In genomic region chr11:108959196-108959595, GRCm38 (mm10) we compare ENCODE assay signal across 28 mouse cellular contexts. TPM values are rescaled to one million over a fixed set of nuclear protein-coding genes. Genes with fewer than 3 reads are reported as not detected.
DNase-seq lines count a peak whose midpoint lies in the region; ATAC-seq and TF ChIP-seq lines count a peak whose summit lies in the region.
"Had no signal": no experiment of that assay in that cellular context is flagged by ENCODE, and none has a peak within 500 bp of the region (broad histone marks: within the 10 kb centered on the region; RNA-seq: fewer than 3 reads in every experiment).

No protein-coding gene starts in this region.

- no peaks in the 10 kb centered on the region for H3K36me3 ChIP-seq in forebrain, embryonic 11.5 days (ENCODE audit: control insufficient read depth, insufficient read depth, low read length)
- no peaks in the 10 kb centered on the region for H3K36me3 ChIP-seq in forebrain, embryonic 16.5 days (ENCODE audit: control insufficient read depth, insufficient read depth)
- no peaks in the 10 kb centered on the region for H3K36me3 ChIP-seq in hindbrain, embryonic 15.5 days
- no peaks in the 10 kb centered on the region for H3K36me3 ChIP-seq in neural tube, embryonic 13.5 days
- H3K36me3 ChIP-seq: embryonic facial prominence, embryonic 12.5 days; forebrain, embryonic 15.5 days; G1E; liver, embryonic 15.5 days; neural tube, embryonic 12.5 days had no signal

- DNase-seq in forebrain, embryonic 11.5 days (ENCODE audit: low spot score) = peak; percentile 28
- peak; percentile 22 for DNase-seq in brain, embryonic 14.5 days (ENCODE audit: low read depth)
- no peak for DNase-seq in layer of hippocampus, adult 18-20 months (ENCODE audit: low spot score in 2 of 2)
- no peak for DNase-seq in layer of hippocampus, postnatal 10 days (ENCODE audit: low spot score in 2 of 2)
- DNase-seq: adrenal gland, adult 8-10 months; cerebellum, adult 8-10 months; gastrocnemius, adult 2 months; gastrocnemius, postnatal 36 days; heart, adult 18-20 months; heart, postnatal 4 days; kidney, adult 2 months; lung, embryonic 14.5 days; lung, postnatal 14 days; right cerebral cortex, postnatal 25 days; spleen, adult 18-20 months; thymus, adult 18-20 months; thymus, postnatal 25 days had no signal

- no peak overlapping the region for H3K4me3 ChIP-seq in forebrain, embryonic 11.5 days (ENCODE audit: low read depth, low read length)
- H3K4me3 ChIP-seq in forebrain, embryonic 16.5 days (replicated peaks; ENCODE audit: low read length) = no peak overlapping the region
- no peak overlapping the region for H3K4me3 ChIP-seq in hindbrain, embryonic 15.5 days
- no peak overlapping the region for H3K4me3 ChIP-seq in neural tube, embryonic 13.5 days
- H3K4me3 ChIP-seq: embryonic facial prominence, embryonic 12.5 days; forebrain, embryonic 15.5 days; gastrocnemius, adult 2 months; liver, embryonic 15.5 days; neural tube, embryonic 12.5 days had no signal

- WGBS in forebrain, embryonic 11.5 days = 63% methylated on average over 5 of the region's 5 CpGs
- WGBS in forebrain, embryonic 16.5 days = 45% methylated on average over 5 of the region's 5 CpGs
- WGBS in hindbrain, embryonic 15.5 days = 42% methylated on average over 5 of the region's 5 CpGs
- 50% methylated on average over 5 of the region's 5 CpGs for WGBS in neural tube, embryonic 13.5 days

- TF ChIP-seq CTCF in brain, embryonic 14.5 days (IDR thresholded peaks at IDR 0.05; ENCODE audit: borderline replicate concordance, extremely low read depth, insufficient read depth, insufficient read length) = no peak

- ATAC-seq in forebrain, embryonic 11.5 days (replicated peaks; ENCODE audit: low FRiP score) = no peak
- no peak for ATAC-seq in forebrain, embryonic 16.5 days
- no peak for ATAC-seq in hindbrain, embryonic 15.5 days (ENCODE audit: low FRiP score, low read depth)
- no peak for ATAC-seq in neural tube, embryonic 13.5 days (ENCODE audit: low read depth)
- ATAC-seq: midbrain, embryonic 16.5 days had no signal

- no peaks in the 10 kb centered on the region for H3K9me3 ChIP-seq in forebrain, embryonic 11.5 days (ENCODE audit: control insufficient read depth, low read length)
- 0 out of 2 replicates have a peak, but pooled peaks cover 3% of the 10 kb centered on the region for H3K9me3 ChIP-seq in forebrain, embryonic 16.5 days (ENCODE audit: control insufficient read depth, low read length)
- H3K9me3 ChIP-seq in hindbrain, embryonic 15.5 days = no peaks in the 10 kb centered on the region
- 0 out of 2 replicates have a peak, but pooled peaks cover 7% of the 10 kb centered on the region for H3K9me3 ChIP-seq in neural tube, embryonic 13.5 days
- H3K9me3 ChIP-seq: embryonic facial prominence, embryonic 12.5 days; forebrain, embryonic 15.5 days; liver, embryonic 15.5 days; neural tube, embryonic 12.5 days had no signal

- TF ChIP-seq POLR2A in brain, embryonic 14.5 days (IDR thresholded peaks at IDR 0.05; ENCODE audit: borderline replicate concordance, extremely low read depth, insufficient read depth, insufficient read length, poor library complexity, severe bottlenecking) = no peak

- no peak overlapping the region for H3K4me2 ChIP-seq in forebrain, embryonic 11.5 days (ENCODE audit: low read depth, low read length, severe bottlenecking)
- no peak overlapping the region for H3K4me2 ChIP-seq in forebrain, embryonic 16.5 days (ENCODE audit: low read length)
- no peak overlapping the region for H3K4me2 ChIP-seq in hindbrain, embryonic 15.5 days
- H3K4me2 ChIP-seq in neural tube, embryonic 13.5 days = no peak overlapping the region
- H3K4me2 ChIP-seq: embryonic facial prominence, embryonic 12.5 days; forebrain, embryonic 15.5 days; heart, embryonic 11.5 days; liver, embryonic 15.5 days; lung, embryonic 14.5 days; neural tube, embryonic 12.5 days had no signal

- H3K9ac ChIP-seq in forebrain, embryonic 11.5 days (ENCODE audit: low read length) = no peak overlapping the region
- no peak overlapping the region for H3K9ac ChIP-seq in forebrain, embryonic 16.5 days (replicated peaks; ENCODE audit: low read depth, low read length)
- no peak overlapping the region for H3K9ac ChIP-seq in hindbrain, embryonic 15.5 days
- no peak overlapping the region for H3K9ac ChIP-seq in neural tube, embryonic 13.5 days
- H3K9ac ChIP-seq: embryonic facial prominence, embryonic 12.5 days; forebrain, embryonic 15.5 days; liver, embryonic 15.5 days; lung, embryonic 14.5 days; neural tube, embryonic 12.5 days had no signal

- H3K4me1 ChIP-seq in forebrain, embryonic 11.5 days (replicated peaks; ENCODE audit: control insufficient read depth, insufficient read depth, low read length) = no peaks in the 10 kb centered on the region; the same call in 1 of the 2 replicates
- peaks cover 7% of the 10 kb centered on the region for H3K4me1 ChIP-seq in forebrain, embryonic 16.5 days (replicated peaks; ENCODE audit: control insufficient read depth, insufficient read depth, low read length)
- peaks cover 11% of the 10 kb centered on the region for H3K4me1 ChIP-seq in hindbrain, embryonic 15.5 days (replicated peaks)
- peaks cover 25% of the 10 kb centered on the region for H3K4me1 ChIP-seq in neural tube, embryonic 13.5 days (replicated peaks)
- H3K4me1 ChIP-seq: forebrain, embryonic 15.5 days; liver, embryonic 15.5 days had no signal

- no peak overlapping the region for H3K27ac ChIP-seq in forebrain, embryonic 11.5 days (ENCODE audit: low read depth, low read length)
- no peak overlapping the region for H3K27ac ChIP-seq in forebrain, embryonic 16.5 days (ENCODE audit: low read length)
- peak overlapping the region; percentile 57; the same call in 1 of the 2 replicates for H3K27ac ChIP-seq in hindbrain, embryonic 15.5 days (replicated peaks)
- peak overlapping the region; percentile 64 for H3K27ac ChIP-seq in neural tube, embryonic 13.5 days (replicated peaks)
- H3K27ac ChIP-seq: embryonic facial prominence, embryonic 12.5 days; forebrain, embryonic 15.5 days; gastrocnemius, adult 2 months; kidney, postnatal 0 days; liver, embryonic 15.5 days; neural tube, embryonic 12.5 days had no signal

- H3K27me3 ChIP-seq in forebrain, embryonic 11.5 days (ENCODE audit: control insufficient read depth, insufficient read depth, low read length) = no peaks in the 10 kb centered on the region
- H3K27me3 ChIP-seq in forebrain, embryonic 16.5 days (replicated peaks; ENCODE audit: control insufficient read depth, insufficient read depth, low read length) = no peaks in the 10 kb centered on the region
- H3K27me3 ChIP-seq in hindbrain, embryonic 15.5 days = no peaks in the 10 kb centered on the region
- H3K27me3 ChIP-seq in neural tube, embryonic 13.5 days = no peaks in the 10 kb centered on the region
- H3K27me3 ChIP-seq: embryonic facial prominence, embryonic 12.5 days; forebrain, embryonic 15.5 days; liver, embryonic 15.5 days; neural tube, embryonic 12.5 days had no signal

RNA-seq across cellular contexts. Expression of gene Axin2, which starts 39.0 kb away (rescaled TPM):
- polyA plus RNA-seq in forebrain, embryonic 11.5 days (2014; fragmentation: Nextera tagmentation; extraction: Ambion mirVana) = 20.9 and 23.9 TPM in 2 replicates
- polyA plus RNA-seq in forebrain, embryonic 16.5 days (2015; fragmentation: Nextera tagmentation; extraction: Ambion mirVana) = 5.9 and 8.4 TPM in 2 replicates
- 32.4 and 42.2 TPM in 2 replicates for polyA plus RNA-seq in brain, embryonic 14.5 days (2012; rRNA removed)
- polyA plus RNA-seq in hindbrain, embryonic 15.5 days (2015; fragmentation: Nextera tagmentation; extraction: Ambion mirVana) = 8.9 and 9.2 TPM in 2 replicates
- polyA plus RNA-seq in neural tube, embryonic 13.5 days (2015; fragmentation: Nextera tagmentation; extraction: Ambion mirVana) = 8.8 and 10.6 TPM in 2 replicates
- 10 to 100 TPM; 30.6 to 33.8 TPM for total RNA-seq in layer of hippocampus, adult 18-20 months (2021)
- total RNA-seq in layer of hippocampus, postnatal 10 days (2021) = 10 to 100 TPM; 30.3 to 32.6 TPM
- total RNA-seq: G1E had no signal
- polyA plus RNA-seq: G1E had no signal

Comparison
In these comparisons a context has a peak if more than half of its experiments do, and no peak if none do; other contexts are left out.
1. DNase-seq: peak in forebrain, embryonic 11.5 days (single experiment) and brain, embryonic 14.5 days (single experiment); none in layer of hippocampus, adult 18-20 months (0 of 2) and layer of hippocampus, postnatal 10 days (0 of 2).
2. H3K27ac ChIP-seq: peak in hindbrain, embryonic 15.5 days (single experiment) and neural tube, embryonic 13.5 days (single experiment); none in forebrain, embryonic 11.5 days (single experiment) and forebrain, embryonic 16.5 days (single experiment).